Mouse (Mus musculus) brain, embryonic 14.5 days (tissue): ENCODE measurements around the gene Gm19684.

Experiments used
- CTCF ChIP-seq: fragments of 200-500 bp; IDR thresholded peaks from 2 replicates; pipeline ENCODE4 v1.5.1; 2012; ENCODE audit warnings: inconsistent platforms, mild to moderate bottlenecking, moderate library complexity, borderline replicate concordance; ENCODE audit not compliant: insufficient read depth, insufficient read length; ENCODE audit errors: extremely low read depth
- POLR2A ChIP-seq: fragments of 200-500 bp; IDR thresholded peaks from 2 replicates; pipeline ENCODE4 v1.6.1; 2012; ENCODE audit warnings: mild to moderate bottlenecking, inconsistent platforms, borderline replicate concordance; ENCODE audit not compliant: poor library complexity, insufficient read depth, insufficient read length, severe bottlenecking; ENCODE audit errors: extremely low read depth

DNA sequence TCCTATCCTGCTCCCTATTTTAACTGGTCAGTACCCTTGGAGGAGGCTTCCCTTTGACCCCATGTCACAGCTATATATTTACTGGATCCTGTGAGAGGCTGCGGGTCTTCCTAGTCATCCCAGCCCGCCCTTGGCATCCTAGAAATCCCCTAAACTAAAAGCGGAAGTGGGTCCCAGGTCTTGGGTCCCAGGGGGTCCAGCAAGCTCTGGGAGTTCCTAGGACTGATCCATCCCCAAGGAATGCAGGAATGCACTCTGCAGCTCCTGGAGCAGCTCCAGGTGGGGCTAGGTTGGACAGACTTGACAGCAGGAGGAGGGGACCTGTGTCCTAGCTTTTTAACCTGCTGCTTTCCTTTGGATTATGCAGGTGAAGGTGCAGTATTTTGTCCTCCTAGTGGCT, 27.5 kb upstream of the Gm19684 start:
- TF ChIP-seq CTCF (no peak), POLR2A (no peak)
